Mouse (Mus musculus) E14TG2a.4 (cell line): ENCODE results near the gene Dlgap3.

Experiments used
- H3K27me3 ChIP-seq: 2 replicates; pipeline ENCODE4 v1.6.1; 2014; ENCODE audit warnings: low read length, control low read depth; ENCODE audit not compliant: insufficient read depth
- H3K36me3 ChIP-seq: 2 replicates; pipeline ENCODE4 v1.6.1; 2014; ENCODE audit warnings: low read length, control low read depth; ENCODE audit not compliant: insufficient read depth
- H3K4me1 ChIP-seq: replicated peaks from 2 replicates; pipeline ENCODE4 v1.6.1; 2014; ENCODE audit warnings: low read depth, low read length, control low read depth
- H3K4me3 ChIP-seq: replicated peaks from 2 replicates; pipeline ENCODE4 v1.5.1; 2014; ENCODE audit warnings: mild to moderate bottlenecking, low read length
- H3K9me3 ChIP-seq: 2 replicates; pipeline ENCODE4 v1.6.1; 2014; ENCODE audit warnings: low read length, control low read depth
- CTCF ChIP-seq: conservative IDR thresholded peaks from 2 replicates; pipeline ENCODE4 v1.5.1; 2014; ENCODE audit warnings: low read length
- NANOG ChIP-seq: IDR thresholded peaks from 2 replicates; pipeline ENCODE4 v1.6.1; 2014; ENCODE audit warnings: borderline replicate concordance, low read length, mixed read lengths
- POU5F1 ChIP-seq: IDR thresholded peaks from 2 replicates; pipeline ENCODE4 v1.6.1; 2014; ENCODE audit warnings: low read length, borderline replicate concordance

Gene Dlgap3

GRCm38 (mm10) chr4:127155757-127156156, 13.2 kb upstream of the Dlgap3 start:
- Histone ChIP-seq H3K27me3 (peaks cover 2% of the 10 kb centered on the region; the same call in 1 of the 2 replicates), H3K4me3 (no peak overlapping the region), H3K36me3 (no peaks in the 10 kb centered on the region), H3K4me1 (peaks cover 61% of the 10 kb centered on the region), H3K9me3 (no peaks in the 10 kb centered on the region)
- peak; percentile 85 for TF ChIP-seq CTCF
- no peak for TF ChIP-seq POU5F1

DNA sequence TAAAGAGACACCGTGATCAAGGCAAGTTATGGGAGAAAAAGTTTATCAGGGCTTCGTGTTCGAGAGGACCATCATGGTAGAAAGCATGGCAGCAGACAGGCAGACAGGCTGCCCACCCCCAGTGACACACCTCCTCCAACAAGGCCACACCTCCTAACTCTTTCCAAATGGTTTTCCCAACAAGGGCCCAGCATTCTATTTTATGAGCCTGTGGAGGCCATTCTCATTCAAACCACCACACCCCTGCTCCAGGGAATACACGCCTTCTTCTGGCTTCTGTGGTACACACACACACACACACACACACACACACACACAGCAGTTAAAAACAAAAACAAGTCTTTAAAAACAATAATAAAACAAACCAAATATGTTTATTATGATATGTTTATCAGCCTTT, 11.3 kb upstream of the Dlgap3 start:
- Histone ChIP-seq H3K27me3 (peaks cover 10% of the 10 kb centered on the region; the same call in 1 of the 2 replicates), H3K4me3 (no peak overlapping the region), H3K9me3 (no peaks in the 10 kb centered on the region), H3K4me1 (peaks cover 50% of the 10 kb centered on the region), H3K36me3 (no peaks in the 10 kb centered on the region)
- TF ChIP-seq POU5F1 (no peak), CTCF (no peak), NANOG (no peak)

DNA sequence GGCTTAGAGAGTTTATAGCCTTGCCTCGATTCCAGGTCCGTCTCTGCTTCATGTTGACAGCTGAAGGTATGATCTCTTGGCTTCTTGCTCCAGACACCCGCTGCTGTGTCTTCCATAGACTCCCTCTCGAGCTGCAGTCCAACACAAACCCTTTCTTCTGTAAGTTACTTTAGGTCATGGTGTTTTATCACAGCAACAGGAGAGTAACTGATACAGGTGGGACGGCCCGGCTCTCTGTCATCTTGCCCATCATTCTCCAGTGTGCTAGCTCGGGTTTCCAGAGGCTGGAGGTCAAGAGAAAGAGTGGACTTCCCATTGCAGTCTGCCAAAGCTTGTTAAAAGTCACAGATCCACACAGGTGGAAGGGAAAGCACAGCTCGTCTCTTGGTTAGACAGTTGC, 5.1 kb upstream of the Dlgap3 start:
- Histone ChIP-seq H3K36me3 (no peaks in the 10 kb centered on the region), H3K27me3 (peaks cover 39% of the 10 kb centered on the region), H3K4me3 (no peak overlapping the region), H3K4me1 (peaks cover 17% of the 10 kb centered on the region), H3K9me3 (no peaks in the 10 kb centered on the region)
- no peak for TF ChIP-seq POU5F1

DNA sequence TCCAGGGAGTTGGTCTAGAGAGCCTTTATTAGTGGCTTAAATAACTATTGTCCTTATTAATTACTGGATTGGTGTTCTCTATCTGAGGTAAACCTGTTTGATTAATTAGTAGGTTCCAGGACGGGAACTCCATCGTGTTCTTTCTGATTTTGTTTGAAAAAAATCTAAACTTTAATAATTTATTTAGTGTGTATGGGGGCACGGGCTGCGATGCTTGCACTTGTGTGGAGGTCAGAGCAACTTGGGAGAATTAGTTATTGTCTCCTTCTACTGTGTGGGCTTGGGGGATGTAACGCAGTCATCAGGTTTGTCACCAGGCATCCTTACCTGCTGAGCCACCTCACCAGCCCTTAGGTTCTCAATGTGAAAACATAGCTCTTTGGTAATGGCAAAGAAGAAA, 1.9 kb upstream of the Dlgap3 start:
- TF ChIP-seq CTCF (no peak), POU5F1 (no peak), NANOG (no peak)
- H3K27me3 ChIP-seq = peaks cover 34% of the 10 kb centered on the region
- H3K9me3 ChIP-seq = no peaks in the 10 kb centered on the region
- peaks cover 32% of the 10 kb centered on the region for H3K4me1 ChIP-seq
- H3K36me3 ChIP-seq = no peaks in the 10 kb centered on the region
- no peak overlapping the region for H3K4me3 ChIP-seq

DNA sequence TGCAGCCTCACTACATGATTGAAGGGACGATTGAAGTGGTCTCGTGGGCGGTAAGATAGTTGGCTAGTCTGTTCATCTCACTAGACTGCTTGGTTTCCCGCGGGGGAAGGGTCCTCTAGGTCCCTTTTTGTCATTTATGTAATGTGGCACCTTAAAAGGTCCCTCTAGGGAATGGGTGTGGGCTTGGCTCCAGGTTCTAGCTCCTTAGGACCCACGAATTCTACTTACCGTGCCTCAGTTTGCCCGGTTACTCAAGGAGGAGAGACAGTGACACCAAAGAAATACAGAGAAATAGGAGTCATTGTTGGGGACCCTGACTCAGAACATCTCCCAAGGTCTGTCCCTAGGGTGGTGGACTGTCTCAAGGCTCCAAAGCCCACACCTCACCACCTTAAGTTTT, 1.3 kb upstream of the Dlgap3 start:
- TF ChIP-seq CTCF (no peak), NANOG (no peak), POU5F1 (no peak)
- H3K9me3 ChIP-seq = no peaks in the 10 kb centered on the region
- peak overlapping the region; percentile 90 for H3K4me3 ChIP-seq
- peaks cover 38% of the 10 kb centered on the region for H3K4me1 ChIP-seq
- H3K36me3 ChIP-seq = no peaks in the 10 kb centered on the region
- peaks cover 34% of the 10 kb centered on the region for H3K27me3 ChIP-seq

GRCm38 (mm10) chr4:127168211-127168913, 642 bp upstream of the Dlgap3 start:
- Histone ChIP-seq H3K27me3 (peaks cover 34% of the 10 kb centered on the region), H3K4me1 (peaks cover 44% of the 10 kb centered on the region), H3K4me3 (peak overlapping the region; percentile 90), H3K36me3 (no peaks in the 10 kb centered on the region), H3K9me3 (no peaks in the 10 kb centered on the region)
- TF ChIP-seq NANOG (no peak), CTCF (no peak), POU5F1 (no peak)

GRCm38 (mm10) chr4:127169346-127170221, 580 bp downstream of the Dlgap3 start:
- Histone ChIP-seq H3K4me1 (peaks cover 56% of the 10 kb centered on the region), H3K4me3 (peak overlapping the region; percentile 90), H3K36me3 (no peaks in the 10 kb centered on the region), H3K9me3 (no peaks in the 10 kb centered on the region), H3K27me3 (peaks cover 26% of the 10 kb centered on the region)
- TF ChIP-seq NANOG (no peak), CTCF (no peak), POU5F1 (no peak)

GRCm38 (mm10) chr4:127170866-127171265, 1.9 kb downstream of the Dlgap3 start:
- peaks cover 24% of the 10 kb centered on the region for H3K27me3 ChIP-seq
- H3K36me3 ChIP-seq = no peaks in the 10 kb centered on the region
- H3K9me3 ChIP-seq = no peaks in the 10 kb centered on the region
- peaks cover 69% of the 10 kb centered on the region for H3K4me1 ChIP-seq
- peak overlapping the region; percentile 23 for H3K4me3 ChIP-seq
- TF ChIP-seq CTCF (no peak), NANOG (no peak), POU5F1 (no peak)
